Mouse (Mus musculus): ENCODE data around the gene Otulin.

GRCm38 (mm10) chr15:27670708-27671107 is 40.2 kb upstream of the Otulin start:
- TF ChIP-seq CTCF (conservative IDR thresholded peaks at IDR 0.05 in 1 of 2, IDR thresholded peaks at IDR 0.05 in 1 of 2; ENCODE audit: low read depth in 2 of 2, low read length in 2 of 2) = no peak
- TF ChIP-seq HCFC1 (IDR thresholded peaks at IDR 0.05; ENCODE audit: low read depth, low read length) = no peak
- TF ChIP-seq POLR2A (IDR thresholded peaks at IDR 0.05; ENCODE audit: low read depth, low read length) = no peak
